Mouse (Mus musculus): ENCODE data around the gene Fam19a3.

GRCm38 (mm10) chr3:104817481-104817990 is 35.9 kb upstream of the Fam19a3 start:
- TF ChIP-seq POLR2A (IDR thresholded peaks at IDR 0.05; ENCODE audit: borderline replicate concordance, extremely low read depth, low read depth, low read length) = 0 out of 2 replicates have a peak, but pooled peaks have one; percentile 7
- no peak for TF ChIP-seq CTCF (IDR thresholded peaks at IDR 0.05; ENCODE audit: insufficient read depth, low read length)

Data from lung, adult 2 months (tissue).